Mouse (Mus musculus): ENCODE measurements around the gene 5830473C10Rik. TPM values are rescaled to one million over a fixed set of nuclear protein-coding genes. Genes with fewer than 3 reads are reported as not detected.

The 5830473C10Rik gene
- polyA plus RNA-seq (2012; rRNA removed; ENCODE audit: low replicate concordance), result 0.10 TPM in 1 of 2 replicates, not detected in the other

GRCm38 (mm10) chr5:90560743-90561142 lies at the start of gene 5830473C10Rik:
TSS of gene 5830473C10Rik (plus strand) at chr5:90561107.

GRCm38 (mm10) chr5:90518356-90519100 lies 42.4 kb upstream of the 5830473C10Rik start, which contains the start of gene Afm:
TSS of gene Afm (plus strand) at chr5:90518932.

GRCm38 (mm10) chr5:90640286-90641217 lies 79.6 kb downstream of the 5830473C10Rik start, which contains the start of gene Rassf6:
TSS of gene Rassf6 (minus strand) at chr5:90640657.

Other genes starting within 250 kb of the 5830473C10Rik start
- gene Ankrd17, start 194.5 kb upstream of the 5830473C10Rik start, polyA plus RNA-seq (2012; rRNA removed; ENCODE audit: low replicate concordance), result 20.2 and 44.3 TPM in 2 replicates
- 0.82 and 2.7 TPM in 2 replicates for gene Gm9958, start 193.9 kb upstream of the 5830473C10Rik start, polyA plus RNA-seq (2012; rRNA removed; ENCODE audit: low replicate concordance)
- gene Alb, start 100.2 kb upstream of the 5830473C10Rik start, polyA plus RNA-seq (2012; rRNA removed; ENCODE audit: low replicate concordance), result 8.5 and 61.5 TPM in 2 replicates
- gene Afp, start 70.4 kb upstream of the 5830473C10Rik start, polyA plus RNA-seq (2012; rRNA removed; ENCODE audit: low replicate concordance), result 0.26 and 0.35 TPM in 2 replicates
- gene Afm, start 42.2 kb upstream of the 5830473C10Rik start, polyA plus RNA-seq (2012; rRNA removed; ENCODE audit: low replicate concordance), result 0.24 TPM in 1 of 2 replicates, not detected in the other
- 3.3 and 5.8 TPM in 2 replicates for gene Rassf6, start 79.5 kb downstream of the 5830473C10Rik start, polyA plus RNA-seq (2012; rRNA removed; ENCODE audit: low replicate concordance)
- 0.11 and 0.18 TPM in 2 replicates for gene Cxcl5, start 198.3 kb downstream of the 5830473C10Rik start, polyA plus RNA-seq (2012; rRNA removed; ENCODE audit: low replicate concordance)
- gene Ppbp, start 207.4 kb downstream of the 5830473C10Rik start, polyA plus RNA-seq (2012; rRNA removed; ENCODE audit: low replicate concordance), result 0.96 and 1.8 TPM in 2 replicates
- gene Pf4, start 211.3 kb downstream of the 5830473C10Rik start, polyA plus RNA-seq (2012; rRNA removed; ENCODE audit: low replicate concordance), result 99.0 and 112 TPM in 2 replicates
- gene Cxcl3, start 225.0 kb downstream of the 5830473C10Rik start, polyA plus RNA-seq (2012; rRNA removed; ENCODE audit: low replicate concordance), result not detected in 2 replicates
- 2.2 and 6.9 TPM in 2 replicates for gene Cxcl15, start 233.4 kb downstream of the 5830473C10Rik start, polyA plus RNA-seq (2012; rRNA removed; ENCODE audit: low replicate concordance)